Mouse (Mus musculus): ENCODE data around the gene St7. TPM values are rescaled to one million over a fixed set of nuclear protein-coding genes. Genes with fewer than 3 reads are reported as not detected.
"Not testable (repeated sequence)": the region's sequence is repeated elsewhere in the genome, so short reads cannot be mapped to it uniquely, and the experiment has no call there.

Gene St7
- total RNA-seq (2021) = 10 to 100 TPM; 48.0 to 52.5 TPM

DNA sequence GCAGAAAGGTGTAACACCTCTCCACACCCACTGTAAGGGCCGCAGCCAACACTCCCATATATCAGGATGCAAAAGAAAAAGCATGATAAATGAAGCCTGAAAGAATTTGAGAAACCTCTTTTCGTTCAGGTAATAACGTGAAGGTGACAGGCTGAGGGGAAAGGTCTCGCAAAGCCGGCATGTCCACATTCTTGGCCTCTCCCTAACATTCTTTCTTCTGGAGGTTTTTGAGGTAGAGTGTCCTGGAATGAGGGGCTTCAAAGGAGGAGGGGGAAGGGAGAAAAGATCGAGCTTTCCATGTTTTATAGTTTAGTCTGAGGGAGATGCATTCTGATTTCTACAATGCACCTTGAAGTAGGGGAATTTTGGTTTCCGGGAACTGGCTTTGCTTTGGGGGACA is at the start of gene St7:
Gene St7 (plus strand): TSS at position 287 of the 400 bp plus-strand sequence.
- no peak for DNase-seq

DNA sequence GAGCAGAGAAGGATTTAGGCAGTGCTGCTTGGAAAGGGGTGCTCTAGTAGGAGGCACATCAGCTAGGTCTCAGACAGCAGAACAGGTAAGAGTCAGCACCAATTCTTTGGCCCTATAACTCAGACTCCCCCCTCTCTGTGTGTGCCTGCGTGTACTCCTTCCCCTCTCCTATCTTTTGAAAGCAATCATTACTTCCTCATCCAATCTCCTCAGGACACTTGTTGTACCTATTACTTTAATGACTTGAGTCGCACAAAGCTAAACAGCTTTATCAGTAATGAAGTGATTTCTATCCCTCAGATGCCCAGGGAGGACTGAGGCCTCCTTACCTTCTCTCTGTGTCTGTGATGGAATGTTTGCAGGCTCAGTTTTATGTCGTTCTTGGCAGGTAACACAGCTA is 46.6 kb upstream of the St7 start:
- DNase-seq = no peak

DNA sequence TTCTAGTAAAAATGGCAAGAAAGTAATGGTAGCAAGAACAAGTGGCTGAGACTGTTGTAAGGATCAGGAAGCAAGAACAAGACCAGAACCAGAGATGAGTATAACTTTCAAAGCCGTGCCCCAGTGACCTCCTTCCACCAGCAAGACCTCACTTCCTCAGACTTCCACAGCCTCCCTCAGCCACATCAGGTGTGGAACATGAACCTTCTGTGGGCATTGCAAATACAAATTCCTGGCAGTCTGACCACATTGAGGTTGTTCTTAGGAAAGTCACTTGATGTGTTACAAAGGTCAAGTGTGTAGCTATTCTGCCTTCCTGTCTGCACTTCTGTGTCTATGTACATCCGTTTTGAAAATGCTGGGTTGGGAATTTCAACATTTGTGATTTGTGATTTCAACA is 40.6 kb upstream of the St7 start:
- DNase-seq = no peak

DNA sequence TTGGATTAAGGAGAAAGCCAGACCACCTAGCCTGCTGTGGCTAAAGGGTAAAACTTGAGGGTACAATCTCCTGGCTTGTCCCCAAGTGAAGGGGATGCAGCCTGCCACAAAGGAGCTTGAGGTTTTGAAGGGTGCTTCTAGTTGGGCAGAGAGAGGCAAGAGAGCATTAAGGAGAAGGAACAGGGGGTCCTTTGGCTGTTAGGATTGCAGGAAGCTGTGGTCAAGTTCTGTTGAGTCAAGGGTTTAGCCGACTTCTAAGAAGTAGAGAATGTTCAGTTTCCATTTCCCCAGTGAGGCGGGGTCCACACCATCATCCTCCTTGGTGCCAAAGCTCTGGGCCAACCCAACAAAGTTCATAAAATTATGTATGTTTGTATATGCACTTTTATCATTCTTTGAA is 37.7 kb upstream of the St7 start:
- DNase-seq = no peak

DNA sequence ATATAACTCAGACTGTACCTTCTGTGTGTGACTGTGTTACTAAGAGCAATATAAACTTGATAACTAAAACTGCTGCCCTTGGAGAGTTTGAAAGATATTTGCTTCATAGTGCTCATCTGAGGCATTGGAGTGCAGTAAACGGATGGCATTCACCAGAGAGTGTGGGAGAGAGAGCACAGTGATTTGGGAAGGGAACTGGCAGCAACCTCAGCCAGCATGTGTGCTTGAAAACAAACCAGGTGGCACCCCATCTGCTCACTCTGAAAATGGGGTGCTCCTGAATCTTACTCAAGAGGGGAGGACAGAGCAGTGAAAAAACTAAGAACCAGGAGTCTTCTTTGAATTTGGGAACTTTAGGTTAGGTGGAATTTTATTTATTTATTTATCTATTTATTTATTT is 35.4 kb upstream of the St7 start:
- peak; percentile 84 to 86 for DNase-seq

DNA sequence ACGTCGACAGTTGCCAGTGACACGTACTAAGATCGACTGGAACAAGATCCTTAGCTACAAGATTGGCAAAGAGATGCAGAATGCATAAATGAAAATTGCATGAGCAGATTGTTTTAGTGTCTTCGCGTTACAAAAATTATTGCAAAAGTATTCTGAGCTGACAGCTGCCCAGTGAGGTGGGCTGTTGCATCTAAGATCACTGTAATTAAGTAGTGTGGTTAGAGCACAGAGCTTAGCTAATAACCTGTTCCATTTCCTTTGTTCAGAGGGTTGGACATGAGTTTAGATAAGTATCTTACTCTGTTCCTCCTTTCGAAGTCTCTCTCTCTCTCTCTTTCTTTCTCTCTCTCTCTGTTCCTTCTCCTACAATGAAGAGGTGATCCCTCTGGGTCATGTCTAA is 27.4 kb upstream of the St7 start:
- no peak for DNase-seq

DNA sequence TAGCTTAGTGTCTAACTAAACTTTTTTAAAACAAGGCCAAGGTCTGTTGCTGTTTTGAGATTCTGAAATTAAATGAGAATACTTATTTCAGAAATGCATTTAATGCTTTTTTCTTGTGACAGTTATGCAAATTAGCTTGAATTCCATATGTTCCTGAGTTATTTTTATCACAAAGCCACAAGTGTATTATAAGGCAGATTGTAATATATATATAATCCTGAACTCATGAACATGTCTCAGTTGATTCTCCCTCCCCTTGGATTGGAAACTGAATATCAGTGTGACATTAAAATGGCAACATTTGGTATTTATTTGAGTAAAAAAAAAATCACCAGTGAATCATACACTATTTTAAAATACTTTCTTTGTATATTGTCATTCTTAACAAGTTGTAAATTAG is 26.7 kb upstream of the St7 start:
- DNase-seq = no peak

DNA sequence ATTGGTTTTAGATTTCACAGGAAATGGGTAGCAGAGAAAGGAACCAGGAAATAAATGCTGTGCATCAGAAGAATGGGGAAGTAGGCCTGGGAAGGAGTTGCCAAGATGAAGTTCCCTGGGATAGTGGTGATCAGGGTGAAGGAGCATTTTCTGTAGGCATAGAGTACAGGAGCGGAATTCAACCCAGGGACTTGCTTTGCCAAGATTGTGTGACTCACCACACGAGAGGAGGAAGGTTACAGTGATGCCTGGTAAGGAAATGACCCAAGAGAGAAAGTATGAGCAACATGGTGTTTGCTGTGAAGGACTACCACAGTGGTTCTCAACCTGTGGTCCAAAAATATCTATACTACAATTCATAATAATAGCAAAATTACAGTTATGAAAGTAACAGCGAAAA is 24.9 kb upstream of the St7 start:
- no peak for DNase-seq

DNA sequence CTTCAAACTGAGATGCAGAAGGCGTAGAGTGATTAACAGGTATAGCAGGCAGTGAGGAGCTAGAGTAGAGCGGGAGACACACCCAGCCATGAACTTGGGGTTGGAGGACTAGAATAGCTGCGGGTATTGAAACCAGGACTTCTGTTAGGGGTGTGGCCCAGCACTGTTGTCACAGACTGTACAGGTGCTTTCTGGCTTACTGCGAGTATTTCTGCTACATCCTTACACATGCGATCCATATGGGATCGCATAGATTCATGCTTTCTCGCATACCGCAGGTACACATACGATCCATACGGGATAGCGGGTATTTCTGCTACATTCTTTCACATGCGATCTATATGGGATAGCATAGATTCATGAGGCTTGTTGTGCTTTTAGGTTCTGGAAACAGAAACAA is 24.4 kb upstream of the St7 start:
- no peak for DNase-seq

DNA sequence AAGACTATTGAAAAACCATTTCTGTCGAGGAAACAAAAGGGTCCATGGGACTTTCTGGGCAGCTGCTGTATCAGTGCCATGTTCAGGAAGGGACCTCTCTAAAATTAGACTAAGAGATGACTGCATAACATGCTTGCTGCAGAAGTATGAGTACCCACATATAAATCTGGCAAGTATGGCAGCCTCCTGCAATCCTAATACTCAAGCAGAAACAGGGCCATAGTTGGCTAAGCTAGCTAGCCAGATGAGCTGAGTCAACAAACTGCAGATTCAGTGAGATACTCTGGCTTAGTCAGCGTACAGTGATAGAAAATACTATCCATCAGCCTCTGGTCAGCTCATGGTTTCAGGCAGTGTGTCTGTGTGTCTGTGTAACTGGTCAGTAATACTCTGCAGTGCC is 22.9 kb upstream of the St7 start:
- DNase-seq = no peak

DNA sequence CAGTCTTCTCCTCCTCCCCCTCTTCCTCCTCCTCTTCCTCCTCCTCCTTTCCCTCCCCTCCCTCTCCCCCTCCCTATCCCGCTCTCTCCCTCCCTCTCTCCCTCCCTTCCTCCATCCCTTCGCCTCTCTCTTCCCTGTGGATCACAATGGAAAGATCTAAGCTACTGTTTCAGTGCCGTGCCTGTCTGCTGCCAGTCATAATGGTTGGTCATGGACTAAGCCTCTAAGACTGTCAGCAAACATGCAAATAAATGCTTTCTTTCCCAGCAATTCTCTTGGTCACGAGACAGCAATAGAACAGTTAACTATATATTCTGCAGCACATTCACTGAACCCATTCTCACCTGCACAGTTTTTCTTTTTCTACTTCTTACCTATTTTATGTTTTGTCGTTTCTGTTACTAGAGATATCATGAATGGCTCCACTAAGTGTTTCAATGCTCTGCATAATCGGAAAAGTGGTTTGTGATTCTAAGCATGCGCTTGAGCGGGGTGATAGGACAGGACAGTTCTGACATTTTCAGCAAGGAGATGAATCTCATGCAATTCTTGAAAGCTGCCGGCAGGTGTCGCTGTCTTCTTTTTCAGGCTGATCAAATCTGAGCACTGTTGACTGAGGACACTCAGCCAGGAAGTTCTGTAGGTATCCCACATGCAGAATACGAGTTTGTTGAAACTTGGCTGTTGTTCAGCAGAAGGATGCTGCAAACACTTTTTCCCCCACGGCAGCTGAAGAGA is 17.5 kb upstream of the St7 start:
- peak in 1 of 2 experiments; percentile 33 for DNase-seq

DNA sequence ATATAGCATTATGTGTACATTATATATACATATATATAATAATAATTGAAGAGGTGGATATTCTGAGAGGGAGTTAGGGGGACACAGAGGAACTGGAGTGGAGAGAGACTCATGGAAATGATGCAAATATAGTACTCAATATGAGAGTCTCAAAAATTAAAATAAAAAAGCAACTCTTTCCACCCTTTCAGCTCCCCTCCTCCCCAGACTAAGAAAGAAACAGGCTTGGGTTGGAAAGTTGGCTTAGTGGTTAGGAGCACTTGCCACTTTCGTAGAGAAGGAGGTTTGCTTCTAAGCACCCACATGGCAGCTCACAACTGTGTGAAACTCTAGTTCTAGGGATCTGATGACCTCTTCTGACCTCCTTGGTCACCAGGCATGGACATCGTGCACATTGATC is 15.7 kb upstream of the St7 start:
- DNase-seq = no peak

DNA sequence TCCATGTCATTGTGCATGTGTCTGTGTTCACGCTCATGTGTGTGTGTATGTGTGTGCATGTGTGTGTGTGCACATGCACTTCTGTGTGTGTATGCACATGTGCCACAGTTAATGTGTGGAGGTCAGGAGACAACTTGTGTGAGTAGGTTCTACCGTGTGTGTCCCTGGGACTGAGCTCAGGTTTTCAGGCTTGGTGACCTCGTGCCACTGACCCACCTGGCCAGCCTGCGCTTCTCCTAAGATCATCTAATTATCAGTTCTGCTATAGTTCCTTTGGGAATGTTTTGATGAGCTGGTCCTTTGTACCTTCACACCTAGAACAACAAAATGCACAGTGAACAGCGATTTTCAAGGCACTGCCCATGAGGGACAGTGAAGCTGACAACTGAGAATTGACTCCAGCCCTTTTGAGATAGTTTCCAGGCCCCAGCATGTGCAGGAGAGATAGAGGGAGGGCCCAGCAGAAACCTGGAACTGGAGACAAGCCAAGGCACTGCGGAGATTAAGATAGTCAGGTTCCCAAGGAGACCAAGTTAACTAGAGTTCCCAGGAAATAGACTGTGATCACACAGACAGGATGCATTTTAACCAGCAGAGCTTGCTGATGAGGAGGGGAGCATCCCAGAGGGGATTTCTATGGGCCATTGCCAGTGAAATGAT is 12.3 kb upstream of the St7 start:
- no peak for DNase-seq

DNA sequence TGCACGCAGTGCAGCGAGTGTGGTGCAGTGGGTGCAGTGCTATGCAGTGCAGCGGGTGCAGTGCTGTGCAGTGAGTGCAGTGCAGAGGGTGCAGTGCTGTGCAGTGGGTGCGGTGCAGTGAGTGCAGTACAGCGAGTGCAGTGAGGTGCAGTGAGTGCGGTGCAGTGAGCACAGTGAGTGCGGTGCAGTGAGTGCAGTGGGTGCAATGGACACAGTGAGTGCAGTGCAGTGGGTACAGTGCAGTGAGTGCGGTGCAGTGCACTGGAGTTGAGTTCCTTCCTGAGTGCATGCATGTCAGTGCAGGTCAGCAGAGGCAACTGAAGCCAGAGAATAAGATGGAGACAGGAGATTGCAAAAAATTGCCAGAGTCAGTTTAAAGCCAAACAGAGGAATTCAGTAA is 10.9 kb upstream of the St7 start:
- no peak for DNase-seq

DNA sequence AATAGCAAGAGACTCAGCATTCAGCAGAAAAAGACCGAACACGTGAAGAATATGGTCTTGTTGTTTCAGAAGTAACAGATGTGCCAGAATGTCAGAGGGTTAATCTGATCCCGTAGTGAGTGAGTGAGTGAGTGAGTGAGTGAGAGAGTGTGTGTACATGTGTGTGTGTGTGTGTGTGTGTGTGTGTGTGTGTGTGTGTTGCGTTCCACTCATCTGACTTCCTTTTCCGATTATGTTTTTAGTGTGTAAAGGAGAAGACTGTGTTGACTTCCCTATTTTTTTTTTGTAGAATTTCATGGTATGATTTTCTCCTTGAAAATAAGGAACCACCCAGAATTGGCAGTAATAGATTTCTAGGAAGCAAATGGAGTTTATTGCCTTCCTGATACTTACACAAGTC is 4.1 kb upstream of the St7 start:
- DNase-seq = no peak

DNA sequence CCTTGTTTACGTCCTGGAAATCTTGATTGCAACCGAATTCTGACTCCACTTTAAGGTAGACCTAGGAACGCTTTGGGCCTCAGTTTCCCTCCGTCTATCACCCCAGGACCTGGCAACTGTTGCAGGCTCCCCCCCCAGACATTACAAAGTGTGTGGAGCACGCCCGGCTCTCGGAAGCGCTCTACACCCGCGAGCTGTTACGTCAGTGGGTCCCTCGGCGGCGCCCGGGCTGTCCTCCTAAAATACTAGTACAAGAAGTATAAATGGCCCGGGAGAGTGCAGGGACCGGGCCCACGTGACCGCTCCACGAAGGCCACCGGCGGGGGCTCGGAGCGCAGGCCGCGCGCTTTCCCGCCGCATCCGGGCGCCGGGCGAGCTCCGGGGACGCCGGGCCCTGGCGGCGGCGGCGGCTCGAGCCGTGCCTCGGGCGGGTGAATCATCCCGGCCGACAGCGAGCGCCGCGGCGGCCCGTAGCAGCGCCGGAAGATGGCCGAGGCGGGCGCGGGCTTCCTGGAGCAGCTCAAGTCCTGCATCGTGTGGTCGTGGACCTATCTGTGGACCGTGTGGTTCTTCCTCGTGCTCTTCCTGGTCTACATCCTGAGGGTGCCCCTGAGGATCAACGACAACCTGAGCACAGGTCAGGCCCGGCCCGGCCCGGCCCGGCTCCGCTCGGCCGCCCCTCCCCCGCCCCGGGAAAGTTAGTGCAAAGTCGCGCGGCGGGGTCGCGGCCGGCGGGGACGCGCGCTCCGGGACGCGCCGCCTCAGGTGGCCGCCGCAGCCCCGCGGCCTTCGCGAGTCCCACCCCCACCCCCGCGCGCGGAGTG is 1.2 kb downstream of the St7 start:
- peak; percentile 44 to 45 for DNase-seq

DNA sequence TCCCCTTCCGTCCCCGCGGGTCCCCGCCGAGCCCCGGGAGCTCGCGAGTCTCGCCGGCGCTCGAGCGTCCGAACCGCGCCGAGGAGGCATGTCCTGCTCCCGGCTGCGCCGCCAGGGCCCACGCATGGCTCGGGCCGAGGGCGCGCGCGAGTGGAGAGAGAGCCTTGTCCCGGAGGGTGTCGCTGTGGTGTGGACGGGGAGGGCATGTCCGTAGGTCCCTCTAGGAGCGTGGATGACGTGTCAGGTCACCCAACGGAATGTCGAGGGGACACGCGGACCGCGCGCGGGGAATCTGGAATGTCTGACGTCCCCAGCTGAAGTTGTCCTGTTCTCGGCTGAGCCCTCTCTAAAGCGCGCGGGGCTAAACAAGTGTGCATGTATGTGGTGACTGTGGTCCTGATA is 1.8 kb downstream of the St7 start:
- DNase-seq = peak; percentile 56 to 64

DNA sequence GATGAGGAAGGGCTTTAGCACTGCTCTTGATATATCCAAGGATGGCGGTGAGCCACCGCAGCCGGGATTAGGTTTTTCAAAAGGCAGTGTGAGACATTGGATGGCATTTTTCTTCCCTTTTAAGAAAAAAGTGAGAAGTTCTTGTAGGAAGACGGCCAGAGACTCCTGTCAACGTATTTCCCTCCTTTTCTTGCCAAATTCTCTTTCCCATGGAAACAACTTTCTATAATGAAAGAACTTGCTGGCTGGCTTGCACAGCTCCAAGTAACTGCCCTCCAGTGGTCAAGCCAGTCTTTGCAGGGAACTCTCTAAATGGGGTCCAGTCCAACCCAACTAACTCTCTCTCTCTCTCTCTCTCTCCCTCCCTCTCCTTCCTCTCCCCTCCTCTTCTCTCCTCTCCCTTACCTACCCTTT is 3.6 kb downstream of the St7 start:
- peak; percentile 25 for DNase-seq

DNA sequence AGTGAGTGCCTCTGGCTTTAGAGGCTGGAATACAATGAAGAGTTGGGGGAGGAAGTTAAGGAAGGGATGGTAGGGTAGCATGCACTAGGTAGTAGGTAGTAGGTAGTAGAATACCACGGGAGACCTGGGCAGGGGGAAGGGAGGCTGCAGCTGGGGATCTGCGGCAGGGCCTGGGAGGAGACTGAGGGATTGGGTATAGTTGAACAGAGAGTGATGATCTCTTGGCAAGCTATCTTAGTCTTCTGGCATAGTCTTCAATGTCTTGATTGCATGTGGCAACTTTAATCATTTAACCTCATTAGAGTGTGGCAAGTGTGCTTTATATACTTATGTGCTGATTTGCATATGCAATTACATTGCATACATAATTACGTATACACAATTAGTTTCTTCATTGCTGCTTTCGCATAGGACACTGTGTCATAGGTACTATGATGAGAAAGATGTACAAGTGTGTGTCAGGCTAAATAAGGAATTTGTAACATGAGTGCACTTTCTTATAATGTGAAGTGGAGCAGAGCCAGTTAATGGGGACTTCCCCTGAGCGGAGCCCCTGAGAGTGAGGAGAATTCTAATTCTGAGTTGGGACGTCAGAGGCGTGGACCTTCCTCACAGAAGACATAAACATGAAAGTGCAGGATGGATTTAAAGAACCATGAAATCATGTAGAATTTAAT is 8.3 kb downstream of the St7 start:
- DNase-seq = no peak

DNA sequence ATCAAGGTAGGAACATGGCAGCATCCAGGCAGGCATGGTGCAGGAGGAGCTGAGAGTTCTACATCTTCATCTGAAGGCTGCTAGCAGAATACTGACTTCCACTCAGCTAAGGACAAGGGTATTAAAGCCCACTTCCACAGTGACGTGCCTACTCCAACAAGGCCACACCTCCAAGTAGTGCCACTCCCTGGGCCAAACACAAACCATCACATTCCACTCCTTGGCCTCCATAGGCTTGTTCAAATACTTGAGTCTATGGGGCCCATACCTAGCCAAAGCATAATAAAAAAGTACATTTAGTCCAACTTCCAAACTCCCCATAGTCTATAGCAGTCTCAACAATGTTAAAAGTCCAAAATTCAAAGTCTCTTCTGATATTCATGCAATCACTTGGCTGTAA is 11.3 kb downstream of the St7 start:
- not testable (repeated sequence) for DNase-seq

DNA sequence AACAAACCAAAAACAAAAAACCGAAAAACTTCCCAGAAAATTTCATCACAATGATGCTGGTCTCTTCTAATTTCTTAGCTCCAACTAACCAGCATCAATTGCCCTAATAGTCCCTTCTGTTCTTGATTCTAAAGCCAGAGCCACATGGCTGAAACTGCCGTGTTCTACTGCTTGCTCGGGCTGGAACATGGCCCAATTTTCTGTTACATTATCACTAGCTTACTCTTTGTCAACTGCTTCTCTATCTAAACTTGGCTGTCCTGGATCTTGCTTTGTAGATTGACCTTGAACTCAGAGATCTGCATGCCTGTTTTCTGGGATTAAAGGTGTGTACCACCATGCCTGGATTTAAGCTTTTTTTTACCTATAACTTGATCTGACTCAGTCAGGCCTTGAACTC is 13.2 kb downstream of the St7 start:
- DNase-seq = no peak

DNA sequence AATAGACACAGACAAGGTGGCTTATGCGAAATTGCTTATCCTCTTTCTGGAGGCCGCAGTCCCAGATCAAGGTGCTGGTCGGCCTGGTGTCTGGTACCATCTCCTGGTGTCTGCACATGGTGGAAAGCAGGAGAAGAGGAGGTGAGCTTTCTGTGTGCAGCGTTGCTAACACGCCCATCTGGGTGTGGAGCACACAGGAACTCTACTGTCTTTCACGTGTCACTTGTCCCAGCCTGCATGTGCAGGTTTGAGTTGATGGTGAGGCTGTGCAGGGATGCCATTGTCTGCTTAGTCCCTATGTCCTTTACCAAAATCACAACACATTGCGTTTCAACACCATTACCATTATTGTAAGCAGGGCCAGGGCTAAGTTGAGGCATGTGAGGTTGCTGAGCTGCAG is 26.2 kb downstream of the St7 start:
- DNase-seq = no peak

DNA sequence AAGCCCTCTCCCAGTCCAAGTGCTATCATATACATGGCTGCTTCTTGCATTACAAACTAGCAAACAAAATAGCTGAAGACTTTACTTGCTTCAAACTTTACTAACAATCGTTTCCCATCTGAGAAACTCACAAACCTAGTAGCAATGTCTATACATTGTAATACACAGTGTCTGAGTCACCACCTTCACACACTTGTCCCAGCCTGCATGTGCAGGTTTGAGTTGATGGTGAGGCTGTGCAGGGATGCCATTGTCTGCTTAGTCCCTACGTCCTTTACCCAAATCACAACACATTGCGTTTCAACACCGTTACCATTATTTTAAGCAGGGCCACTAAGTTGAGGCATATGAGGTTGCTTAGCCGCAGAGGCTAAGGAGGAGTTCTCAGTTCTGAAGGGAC is 26.7 kb downstream of the St7 start:
- no peak for DNase-seq

Data from layer of hippocampus, postnatal 36 days (tissue).